Mouse (Mus musculus) myocyte (in vitro differentiated cells): ENCODE data around the gene Aup1.

ENCODE experiments used
- CEBPB ChIP-seq: IDR thresholded peaks from 2 replicates; pipeline ENCODE4 v1.6.1; 2011; ENCODE audit warnings: mild to moderate bottlenecking, moderate library complexity; ENCODE audit not compliant: poor library complexity, insufficient read depth, severe bottlenecking
- E2F4 ChIP-seq: IDR thresholded peaks from one replicate; pipeline ENCODE4 v1.6.1; 2011; ENCODE audit warnings: mild to moderate bottlenecking, control low read depth, moderate library complexity; ENCODE audit not compliant: insufficient read depth
- MAX ChIP-seq: IDR thresholded peaks from one replicate; pipeline ENCODE4 v1.6.1; 2011; ENCODE audit warnings: low read depth, mild to moderate bottlenecking, control low read depth
- POLR2A ChIP-seq: IDR thresholded peaks from one replicate; pipeline ENCODE4 v1.6.1; 2011; ENCODE audit warnings: low read depth, mild to moderate bottlenecking, control low read depth, moderate library complexity; ENCODE audit not compliant: insufficient read length
- POLR2AphosphoS2 ChIP-seq: IDR thresholded peaks from one replicate; pipeline ENCODE4 v1.6.1; 2011; ENCODE audit warnings: low read depth, control low read depth; ENCODE audit not compliant: insufficient read length
- TCF3 ChIP-seq: IDR thresholded peaks from one replicate; pipeline ENCODE4 v1.6.1; 2011; ENCODE audit warnings: low read depth, control low read depth; ENCODE audit not compliant: insufficient read length
- USF1 ChIP-seq: IDR thresholded peaks from one replicate; pipeline ENCODE4 v1.6.1; 2011; ENCODE audit warnings: low read depth, mild to moderate bottlenecking, control low read depth, moderate library complexity

- no peak for TF ChIP-seq POLR2A
- no peak for TF ChIP-seq CEBPB
- no peak for TF ChIP-seq E2F4
- TF ChIP-seq POLR2AphosphoS2, result no peak
- TF ChIP-seq MAX, result no peak
- TF ChIP-seq USF1, result no peak
- no peak for TF ChIP-seq TCF3
Observed at GRCm38 (mm10) chr6:83043561-83043960, 10.8 kb upstream of the Aup1 start.
